Mouse (Mus musculus): ENCODE measurements at regions not wholly inside any gene's neighbourhood (a gene's known extent, or its start where the extent isn't known, plus 50 kb on each side); places are given as distances from the start of the nearest gene placed in this dataset.
A peak's percentile ranks its signal among the peaks of the same experiment; 100 is the strongest.

- no peak overlapping the region for H3K27ac ChIP-seq
- H3K9me3 ChIP-seq (replicated peaks) = no peaks in the 10 kb centered on the region
- H3K36me3 ChIP-seq = no peaks in the 10 kb centered on the region
- peak overlapping the region; percentile 24 for H3K4me2 ChIP-seq
- ATAC-seq = peak; percentile 80
- no peak overlapping the region for H3K9ac ChIP-seq
- H3K4me3 ChIP-seq = no peak overlapping the region
- no peaks in the 10 kb centered on the region for H3K27me3 ChIP-seq (replicated peaks)
- WGBS (ENCODE audit: insufficient replicate concordance) = 39% methylated on average over 9 of the region's 9 CpGs
- H3K4me1 ChIP-seq = no peaks in the 10 kb centered on the region; the same call in 1 of the 2 replicates
Observed at GRCm38 (mm10) chr6:144875862-144876261, 94.1 kb upstream of the Sox5 start.

DNA sequence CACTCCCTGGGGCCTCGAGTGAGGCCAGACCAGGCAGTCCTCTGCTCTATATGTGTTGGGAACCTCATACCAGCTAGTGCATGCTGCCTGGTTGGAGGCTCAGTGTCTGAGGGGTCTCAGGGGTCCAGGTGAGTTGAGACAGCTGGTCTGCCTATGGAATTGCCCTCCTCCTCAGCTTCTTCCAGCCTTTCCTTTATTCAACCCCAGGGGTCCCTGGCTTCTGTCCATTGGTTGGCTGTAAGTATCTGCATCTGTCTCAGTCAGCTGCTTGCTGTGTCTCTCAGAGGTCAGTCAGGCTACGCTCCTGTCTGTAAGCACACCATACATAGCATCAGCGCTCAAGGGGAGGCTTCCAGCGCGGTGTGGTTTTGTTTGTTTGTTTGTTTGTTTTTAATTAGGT, 92.5 kb upstream of the Sox5 start:
- no peaks in the 10 kb centered on the region for H3K36me3 ChIP-seq
- H3K4me1 ChIP-seq = no peaks in the 10 kb centered on the region; the same call in 1 of the 2 replicates
- no peak for ATAC-seq
- H3K27ac ChIP-seq = no peak overlapping the region
- H3K4me3 ChIP-seq = no peak overlapping the region
- H3K4me2 ChIP-seq = no peak overlapping the region
- WGBS (ENCODE audit: insufficient replicate concordance) = 83% methylated on average over 5 of the region's 5 CpGs
- H3K9me3 ChIP-seq (replicated peaks) = no peaks in the 10 kb centered on the region
- H3K27me3 ChIP-seq (replicated peaks) = no peaks in the 10 kb centered on the region
- H3K9ac ChIP-seq = no peak overlapping the region

DNA sequence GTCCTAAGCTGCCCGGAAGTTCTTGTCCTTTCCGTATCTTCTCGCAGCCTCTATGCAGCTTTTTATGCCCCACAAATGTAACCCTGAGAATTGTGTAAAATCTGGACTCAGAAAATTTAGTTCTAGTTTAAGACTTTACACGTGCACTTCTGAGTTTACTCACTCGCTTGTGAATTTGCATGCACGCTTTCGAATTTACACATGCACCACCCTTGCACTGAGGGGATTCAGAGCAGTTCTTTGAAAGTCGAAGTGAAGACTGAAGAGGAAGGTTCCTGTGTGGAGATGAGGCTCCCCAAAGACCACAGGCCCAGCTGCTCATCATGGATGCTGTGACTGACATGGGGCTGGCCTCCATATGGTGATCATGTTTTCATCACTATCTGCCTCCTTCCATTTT, 89.2 kb upstream of the Sox5 start:
- Histone ChIP-seq H3K4me2 (no peak overlapping the region), H3K9ac (no peak overlapping the region), H3K4me1 (no peaks in the 10 kb centered on the region; the same call in 1 of the 2 replicates), H3K27me3 (replicated peaks) (no peaks in the 10 kb centered on the region), H3K9me3 (replicated peaks) (no peaks in the 10 kb centered on the region), H3K36me3 (no peaks in the 10 kb centered on the region), H3K27ac (no peak overlapping the region), H3K4me3 (no peak overlapping the region)
- ATAC-seq = no peak
- WGBS (ENCODE audit: insufficient replicate concordance) = 80% methylated on average over 8 of the region's 8 CpGs

DNA sequence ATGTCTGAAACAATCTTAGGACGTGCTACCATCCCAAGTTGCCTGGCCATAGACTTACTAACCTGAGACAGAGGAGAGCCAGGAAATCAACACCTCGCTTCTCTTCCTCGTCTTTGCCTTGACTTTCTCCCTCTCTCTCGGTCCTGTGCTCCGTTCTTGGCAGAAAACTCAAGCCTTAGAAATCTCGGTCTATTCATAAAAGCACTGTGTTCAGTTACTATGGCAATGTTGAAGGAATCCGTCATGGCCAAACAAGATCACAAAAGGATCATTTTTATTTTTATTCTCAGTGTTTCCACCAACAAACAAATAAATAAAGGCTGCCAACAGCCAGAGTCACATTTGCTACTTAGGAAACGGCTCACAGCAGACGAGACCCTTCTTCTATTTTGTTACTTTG, 85.6 kb upstream of the Sox5 start:
- WGBS (ENCODE audit: insufficient replicate concordance) = 71% methylated on average over 9 of the region's 9 CpGs
- no peak for ATAC-seq

DNA sequence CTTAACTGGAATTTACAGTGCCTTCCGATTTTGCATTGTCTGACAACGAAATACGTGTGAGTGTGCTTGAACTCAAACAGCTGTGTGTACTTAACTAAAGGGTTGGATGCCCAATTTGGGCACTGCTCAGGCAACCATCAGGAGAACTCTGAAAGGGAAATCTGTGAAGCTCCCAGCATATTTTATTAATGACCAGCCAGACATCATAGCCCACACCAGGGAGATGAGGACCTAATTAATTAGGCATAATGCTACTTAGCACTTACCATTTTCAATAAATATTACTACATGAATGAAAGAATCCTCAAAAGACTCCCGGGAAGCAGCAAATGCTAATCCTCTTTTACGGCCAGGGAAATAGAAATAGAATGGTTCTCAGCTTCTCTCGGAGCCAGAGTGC, 82.2 kb upstream of the Sox5 start:
- WGBS (ENCODE audit: insufficient replicate concordance) = 66% methylated on average over 6 of the region's 6 CpGs
- ATAC-seq = no peak
- H3K4me2 ChIP-seq = no peak overlapping the region
- no peaks in the 10 kb centered on the region for H3K36me3 ChIP-seq
- H3K27me3 ChIP-seq (replicated peaks) = no peaks in the 10 kb centered on the region
- H3K4me1 ChIP-seq = peaks cover 10% of the 10 kb centered on the region
- no peak overlapping the region for H3K4me3 ChIP-seq
- no peak overlapping the region for H3K9ac ChIP-seq
- no peaks in the 10 kb centered on the region for H3K9me3 ChIP-seq (replicated peaks)
- no peak overlapping the region for H3K27ac ChIP-seq

More for the DNA sequence above, 85.6 kb upstream of the Sox5 start:
- Histone ChIP-seq H3K4me1 (peaks cover 10% of the 10 kb centered on the region), H3K4me3 (no peak overlapping the region), H3K27ac (no peak overlapping the region), H3K36me3 (no peaks in the 10 kb centered on the region), H3K27me3 (replicated peaks) (no peaks in the 10 kb centered on the region), H3K9ac (no peak overlapping the region), H3K4me2 (no peak overlapping the region), H3K9me3 (replicated peaks) (no peaks in the 10 kb centered on the region)

DNA sequence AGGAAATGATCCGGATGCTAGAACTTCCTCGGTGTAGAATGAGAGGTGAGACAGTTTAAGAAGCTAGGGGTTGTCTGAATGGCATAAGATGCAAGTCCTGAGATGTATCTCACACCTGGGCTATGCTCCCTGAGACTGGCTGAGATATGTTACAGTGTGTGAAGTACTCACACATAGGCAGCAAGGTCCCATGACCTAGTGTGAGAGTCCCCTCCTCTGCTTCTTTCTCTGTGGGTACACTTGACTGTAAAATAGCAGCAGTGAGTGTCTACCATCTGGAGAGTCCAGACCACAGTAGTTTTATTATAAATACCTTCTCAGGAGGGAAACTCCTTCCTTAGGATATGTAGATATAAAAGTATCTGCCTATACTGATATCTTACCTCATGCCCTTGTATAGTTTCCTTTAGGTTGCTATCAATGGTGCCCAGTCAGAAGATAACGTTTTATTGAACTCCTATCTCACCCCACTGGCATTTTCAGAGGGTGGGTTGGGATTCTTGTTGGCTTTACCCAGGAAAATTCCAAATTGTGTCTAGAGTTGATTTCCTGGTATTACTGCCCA, 81.7 kb upstream of the Sox5 start:
- Histone ChIP-seq H3K27me3 (replicated peaks) (no peaks in the 10 kb centered on the region), H3K4me1 (peaks cover 10% of the 10 kb centered on the region), H3K36me3 (no peaks in the 10 kb centered on the region), H3K4me2 (no peak overlapping the region), H3K9me3 (replicated peaks) (no peaks in the 10 kb centered on the region), H3K4me3 (no peak overlapping the region), H3K27ac (no peak overlapping the region), H3K9ac (no peak overlapping the region)
- peak; percentile 71 for ATAC-seq
- 50% methylated on average over 3 of the region's 3 CpGs for WGBS (ENCODE audit: insufficient replicate concordance)

DNA sequence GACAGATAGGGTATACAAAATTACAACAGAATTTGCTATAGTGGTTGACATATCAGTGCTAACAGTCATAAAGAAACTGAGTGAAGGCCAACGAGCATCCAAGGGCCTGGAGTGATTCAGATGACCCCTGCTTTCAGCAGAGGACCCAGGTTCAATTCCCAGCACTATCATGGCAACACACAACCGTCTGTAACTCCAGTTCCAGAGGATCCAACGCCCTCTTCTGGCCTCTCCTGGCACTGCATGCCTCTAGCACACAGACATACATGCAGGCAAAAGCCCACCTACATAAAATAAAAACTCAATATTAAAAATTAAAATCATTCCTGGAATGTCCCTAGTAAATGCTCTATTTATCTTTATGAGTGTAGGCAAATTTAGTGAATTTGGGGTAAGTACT, 59.7 kb upstream of the Sox5 start:
- Histone ChIP-seq H3K36me3 (no peaks in the 10 kb centered on the region), H3K4me3 (no peak overlapping the region), H3K27me3 (replicated peaks) (no peaks in the 10 kb centered on the region), H3K9me3 (replicated peaks) (no peaks in the 10 kb centered on the region), H3K27ac (no peak overlapping the region), H3K4me2 (no peak overlapping the region), H3K9ac (no peak overlapping the region), H3K4me1 (no peaks in the 10 kb centered on the region)
- no peak for ATAC-seq
- whole genome bisulfite sequencing (ENCODE audit: insufficient replicate concordance) = 55% methylated on average over 3 of the region's 3 CpGs

DNA sequence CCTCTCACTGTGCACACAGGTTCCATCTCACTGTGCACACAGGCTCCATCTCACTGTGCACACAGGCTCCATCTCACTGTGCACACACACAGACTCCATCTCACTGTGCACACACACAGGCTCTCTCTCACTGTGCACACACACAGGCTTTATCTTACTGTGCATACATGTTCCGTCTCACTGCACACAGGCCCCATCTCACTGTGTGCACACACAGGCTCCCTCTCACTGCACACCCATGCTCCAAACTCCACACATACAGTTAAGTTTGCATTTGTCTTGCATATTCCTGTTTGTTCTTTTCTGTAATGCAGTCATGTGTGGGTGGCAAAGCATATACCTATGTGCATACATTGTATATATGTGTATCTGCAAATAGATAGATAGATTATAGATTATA, 57.6 kb upstream of the Sox5 start:
- ATAC-seq = no peak
- H3K4me2 ChIP-seq = no peak overlapping the region
- H3K4me3 ChIP-seq = no peak overlapping the region
- WGBS (ENCODE audit: insufficient replicate concordance) = 76% methylated on average over 1 of the region's 1 CpGs
- H3K27ac ChIP-seq = no peak overlapping the region
- no peak overlapping the region for H3K9ac ChIP-seq
- H3K36me3 ChIP-seq = no peaks in the 10 kb centered on the region
- no peaks in the 10 kb centered on the region for H3K9me3 ChIP-seq (replicated peaks)
- H3K27me3 ChIP-seq (replicated peaks) = no peaks in the 10 kb centered on the region
- no peaks in the 10 kb centered on the region for H3K4me1 ChIP-seq

DNA sequence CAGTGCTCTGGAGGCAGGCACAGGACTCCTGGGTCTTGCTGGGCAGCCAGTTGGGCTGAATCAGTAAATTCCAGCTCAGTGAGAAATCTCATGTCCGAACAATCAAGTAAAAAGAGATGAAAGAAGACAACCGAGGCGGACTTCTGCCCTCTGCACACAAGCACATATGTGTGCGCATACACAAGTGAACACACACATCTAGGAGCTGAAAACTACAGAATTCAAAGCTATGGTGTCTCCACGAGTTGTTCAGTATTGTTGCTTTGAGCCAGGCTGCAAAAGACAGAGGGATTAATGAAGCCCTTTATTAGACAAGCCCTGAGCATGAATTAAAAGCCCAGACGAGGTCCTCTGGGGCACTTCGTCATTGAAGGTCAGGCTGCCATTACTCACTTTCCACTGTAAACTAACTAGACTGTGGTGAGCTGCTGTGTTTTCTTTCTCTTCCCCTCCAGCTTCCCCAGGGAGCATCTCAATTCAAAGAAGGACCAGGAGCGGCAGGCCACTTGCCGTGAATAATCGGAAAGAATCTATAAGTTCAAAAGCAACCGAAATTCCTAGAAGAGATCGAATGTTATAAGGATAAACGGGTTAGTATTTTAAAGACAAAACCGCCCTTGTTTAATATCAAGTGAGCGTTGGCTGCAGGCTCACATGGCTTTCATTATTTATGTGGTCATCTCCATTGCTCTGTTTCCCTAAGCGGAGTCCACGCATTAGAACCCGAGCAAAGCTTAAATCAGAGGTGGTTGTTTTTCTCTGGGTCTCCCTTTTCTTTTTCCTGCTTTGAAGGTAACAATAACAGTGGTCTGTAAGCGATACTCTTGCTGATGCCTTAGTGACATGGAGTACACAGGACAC, 52.8 kb upstream of the Sox5 start:
- H3K4me3 ChIP-seq = no peak overlapping the region
- ATAC-seq = no peak
- no peak overlapping the region for H3K4me2 ChIP-seq
- H3K9me3 ChIP-seq (replicated peaks) = no peaks in the 10 kb centered on the region
- no peaks in the 10 kb centered on the region for H3K4me1 ChIP-seq
- H3K36me3 ChIP-seq = no peaks in the 10 kb centered on the region
- no peak overlapping the region for H3K27ac ChIP-seq
- H3K9ac ChIP-seq = no peak overlapping the region
- WGBS (ENCODE audit: insufficient replicate concordance) = 73% methylated on average over 19 of the region's 19 CpGs
- H3K27me3 ChIP-seq (replicated peaks) = no peaks in the 10 kb centered on the region

Data from liver, embryonic 12.5 days (tissue).